ENCODE assay signal across 23 mouse cellular contexts in genomic region chr10:119318416-119318815, GRCm38 (mm10).
DNase-seq lines count a peak whose midpoint lies in the region; ATAC-seq and TF ChIP-seq lines count a peak whose summit lies in the region.
"Had no signal": no experiment of that assay in that cellular context is flagged by ENCODE, and none has a peak within 500 bp of the region (broad histone marks: within the 10 kb centered on the region; RNA-seq: fewer than 3 reads in every experiment).

No protein-coding gene starts in this region.

- peak overlapping the region; percentile 13; the same call in 1 of the 2 replicates for H3K4me2 ChIP-seq in hindbrain, embryonic 13.5 days
- no peak overlapping the region for H3K4me2 ChIP-seq in hindbrain, embryonic 11.5 days (replicated peaks; ENCODE audit: low read depth, low read length)
- H3K4me2 ChIP-seq: embryonic facial prominence, embryonic 12.5 days; forebrain, embryonic 13.5 days; heart, embryonic 15.5 days; liver, embryonic 12.5 days; neural tube, embryonic 13.5 days had no signal

- no peak for DNase-seq in hindbrain, embryonic 11.5 days (ENCODE audit: low spot score)
- peak; percentile 41 for DNase-seq in right cerebral cortex, adult 18-20 months
- DNase-seq in right cerebral cortex, postnatal 4 days: no peak
- peak in 1 of 2 experiments; percentile 26 for DNase-seq in layer of hippocampus, adult 2 months (ENCODE audit: low spot score in 2 of 2)
- DNase-seq in right cerebral cortex, postnatal 36 days (ENCODE audit: low spot score in 2 of 2): peak; percentile 5 to 22
- no peak for DNase-seq in thymus, postnatal 10 days (ENCODE audit: low spot score in 2 of 2)
- DNase-seq in lung, postnatal 36 days: no peak
- DNase-seq: adrenal gland, adult 2 months; cerebellum, postnatal 10 days; heart, postnatal 4 days; kidney, adult 8-10 months; kidney, postnatal 14 days; lung, adult 2 months; lung, postnatal 4 days; thymus, postnatal 36 days had no signal

- H3K27me3 ChIP-seq in hindbrain, embryonic 13.5 days: no peaks in the 10 kb centered on the region
- no peaks in the 10 kb centered on the region for H3K27me3 ChIP-seq in hindbrain, embryonic 11.5 days (ENCODE audit: control insufficient read depth, insufficient read depth, low read length)
- H3K27me3 ChIP-seq: embryonic facial prominence, embryonic 12.5 days; forebrain, embryonic 13.5 days; heart, embryonic 15.5 days; liver, embryonic 12.5 days; neural tube, embryonic 13.5 days had no signal

- H3K9ac ChIP-seq in hindbrain, embryonic 13.5 days: no peak overlapping the region
- H3K9ac ChIP-seq in hindbrain, embryonic 11.5 days (ENCODE audit: low read depth, low read length): no peak overlapping the region
- H3K9ac ChIP-seq: embryonic facial prominence, embryonic 12.5 days; forebrain, embryonic 13.5 days; heart, embryonic 15.5 days; liver, embryonic 12.5 days; neural tube, embryonic 13.5 days had no signal

- no peaks in the 10 kb centered on the region for H3K36me3 ChIP-seq in hindbrain, embryonic 13.5 days
- H3K36me3 ChIP-seq in hindbrain, embryonic 11.5 days (ENCODE audit: control insufficient read depth, insufficient read depth, low read length): no peaks in the 10 kb centered on the region
- H3K36me3 ChIP-seq: embryonic facial prominence, embryonic 12.5 days; heart, embryonic 15.5 days; liver, embryonic 12.5 days; midbrain, embryonic 10.5 days; neural tube, embryonic 13.5 days had no signal

- no peaks in the 10 kb centered on the region for H3K4me1 ChIP-seq in hindbrain, embryonic 13.5 days (replicated peaks)
- H3K4me1 ChIP-seq in hindbrain, embryonic 11.5 days (replicated peaks; ENCODE audit: control insufficient read depth, insufficient read depth, low read length): no peaks in the 10 kb centered on the region
- H3K4me1 ChIP-seq: embryonic facial prominence, embryonic 12.5 days; forebrain, embryonic 13.5 days; heart, embryonic 15.5 days; liver, embryonic 12.5 days; midbrain, embryonic 10.5 days; neural tube, embryonic 13.5 days had no signal

- H3K9me3 ChIP-seq in hindbrain, embryonic 13.5 days: no peaks in the 10 kb centered on the region
- no peaks in the 10 kb centered on the region for H3K9me3 ChIP-seq in hindbrain, embryonic 11.5 days (ENCODE audit: control insufficient read depth, low read length)
- H3K9me3 ChIP-seq: embryonic facial prominence, embryonic 12.5 days; forebrain, embryonic 13.5 days; heart, embryonic 15.5 days; liver, embryonic 12.5 days; midbrain, embryonic 10.5 days; neural tube, embryonic 13.5 days had no signal

- no peak for ATAC-seq in hindbrain, embryonic 13.5 days (ENCODE audit: low FRiP score)
- no peak for ATAC-seq in hindbrain, embryonic 11.5 days (ENCODE audit: low FRiP score)
- ATAC-seq: forebrain, embryonic 13.5 days; liver, embryonic 12.5 days had no signal

- no peak overlapping the region for H3K4me3 ChIP-seq in hindbrain, embryonic 13.5 days
- H3K4me3 ChIP-seq in hindbrain, embryonic 11.5 days (ENCODE audit: low read depth, low read length): no peak overlapping the region
- H3K4me3 ChIP-seq in layer of hippocampus, adult 2 months: peak overlapping the region; percentile 26; the same call in 1 of the 2 replicates
- H3K4me3 ChIP-seq: embryonic facial prominence, embryonic 12.5 days; erythroblast, embryonic 14.5 days; forebrain, embryonic 13.5 days; heart, embryonic 15.5 days; liver, embryonic 12.5 days; midbrain, embryonic 10.5 days; neural tube, embryonic 13.5 days had no signal

- no peak overlapping the region for H3K27ac ChIP-seq in hindbrain, embryonic 13.5 days
- no peak overlapping the region for H3K27ac ChIP-seq in hindbrain, embryonic 11.5 days (ENCODE audit: low read depth, low read length)
- H3K27ac ChIP-seq in layer of hippocampus, adult 2 months: no peak overlapping the region
- H3K27ac ChIP-seq: embryonic facial prominence, embryonic 12.5 days; forebrain, embryonic 13.5 days; heart, embryonic 15.5 days; liver, embryonic 12.5 days; midbrain, embryonic 10.5 days; neural tube, embryonic 13.5 days had no signal

- TF ChIP-seq CTCF in layer of hippocampus, adult 2 months (conservative IDR thresholded peaks at IDR 0.05): no peak

- 82% methylated on average over 8 of the region's 8 CpGs for WGBS in hindbrain, embryonic 13.5 days
- WGBS in hindbrain, embryonic 11.5 days: 89% methylated on average over 8 of the region's 8 CpGs

Comparison
In these comparisons a context has a peak if more than half of its experiments do, and no peak if none do; other contexts are left out.
1. DNase-seq: peak in right cerebral cortex, adult 18-20 months (single experiment) and right cerebral cortex, postnatal 36 days (2 of 2); none in hindbrain, embryonic 11.5 days (single experiment), right cerebral cortex, postnatal 4 days (single experiment), thymus, postnatal 10 days (0 of 2) and lung, postnatal 36 days (single experiment).